Mouse (Mus musculus): Measurements from ENCODE around the gene Nr2f2. TPM values are rescaled to one million over a fixed set of nuclear protein-coding genes. Genes with fewer than 3 reads are reported as not detected.
A peak's percentile ranks its signal among the peaks of the same experiment; 100 is the strongest.

The Nr2f2 gene
- total RNA-seq, 2 experiments from 2014 or later: 68.7 to 96.1 TPM

GRCm38 (mm10) chr7:70367591-70368267, 1.2 kb upstream of the Nr2f2 start:
- no peak for DNase-seq
- intact Hi-C loops (cut with DNase I): loop anchor here (5.0 to 10.0 kb wide), 2 partner anchors 1015 to 1393 kb away; no protein-coding TSS in a partner anchor

GRCm38 (mm10) chr7:70366808-70367095, 217 bp upstream of the Nr2f2 start:
- no peak for DNase-seq
- intact Hi-C loops (cut with DNase I): loop anchor here (5.0 to 10.0 kb wide), 2 partner anchors 1016 to 1392 kb away; no protein-coding TSS in a partner anchor

- intact Hi-C loops (cut with DNase I): loop anchor here (5.0 to 10.0 kb wide), 2 partner anchors 1017 to 1391 kb away; no protein-coding TSS in a partner anchor
- no peak for DNase-seq
Measured at GRCm38 (mm10) chr7:70365401-70365811, 1.1 kb downstream of the Nr2f2 start.

GRCm38 (mm10) chr7:70364798-70365197, 1.7 kb downstream of the Nr2f2 start:
- no peak for DNase-seq
- intact Hi-C loops (cut with DNase I): loop anchor here (5.0 to 10.0 kb wide), 2 partner anchors 1018 to 1390 kb away; no protein-coding TSS in a partner anchor

GRCm38 (mm10) chr7:70363351-70363750, 3.2 kb downstream of the Nr2f2 start:
- no peak for DNase-seq
- intact Hi-C loops (cut with DNase I): loop anchor here (10.0 kb wide), 1 partner anchor 1389 kb away; no protein-coding TSS in a partner anchor

- intact Hi-C loops (cut with DNase I): loop anchor here (10.0 kb wide), 1 partner anchor 1388 kb away; no protein-coding TSS in a partner anchor
Measured at GRCm38 (mm10) chr7:70362526-70363170, 3.9 kb downstream of the Nr2f2 start.

GRCm38 (mm10) chr7:70361383-70362364, 4.9 kb downstream of the Nr2f2 start:
- intact Hi-C loops (cut with DNase I): loop anchor here (10.0 kb wide), 1 partner anchor 1387 kb away; no protein-coding TSS in a partner anchor
- DNase-seq: peak; percentile 94

More at GRCm38 (mm10) chr7:70362526-70363170, 3.9 kb downstream of the Nr2f2 start:
- DNase-seq: no peak

GRCm38 (mm10) chr7:70360611-70361382, 5.7 kb downstream of the Nr2f2 start:
- intact Hi-C loops (cut with DNase I): loop anchor here (10.0 kb wide), 1 partner anchor 1386 kb away; no protein-coding TSS in a partner anchor
- DNase-seq: no peak

GRCm38 (mm10) chr7:70359791-70360581, 6.5 kb downstream of the Nr2f2 start:
- no peak for DNase-seq
- intact Hi-C loops (cut with DNase I): loop anchor here (10.0 kb wide), 1 partner anchor 1385 kb away; no protein-coding TSS in a partner anchor

- intact Hi-C loops (cut with DNase I): no loop called here
- DNase-seq: peak; percentile 49
Measured at GRCm38 (mm10) chr7:70358848-70359591, 7.5 kb downstream of the Nr2f2 start.

GRCm38 (mm10) chr7:70358020-70358847, 8.3 kb downstream of the Nr2f2 start:
- DNase-seq: no peak
- intact Hi-C loops (cut with DNase I): no loop called here

- DNase-seq: no peak
- intact Hi-C loops (cut with DNase I): no loop called here
Measured at GRCm38 (mm10) chr7:70357516-70358019, 9.0 kb downstream of the Nr2f2 start.

GRCm38 (mm10) chr7:70356691-70357515, 9.6 kb downstream of the Nr2f2 start:
- DNase-seq: no peak
- intact Hi-C loops (cut with DNase I): no loop called here

- intact Hi-C loops (cut with DNase I): no loop called here
- DNase-seq: no peak
Measured at GRCm38 (mm10) chr7:70355691-70356568, 10.6 kb downstream of the Nr2f2 start.

- DNase-seq: no peak
- intact Hi-C loops (cut with DNase I): no loop called here
Measured at GRCm38 (mm10) chr7:70355357-70355620, 11.2 kb downstream of the Nr2f2 start.

Data from left cerebral cortex, postnatal 4 days (tissue).